Mouse (Mus musculus) hindbrain, embryonic 12.5 days (tissue): ENCODE data around the gene Grsf1. TPM values are rescaled to one million over a fixed set of nuclear protein-coding genes. Genes with fewer than 3 reads are reported as not detected.

Experiments used
- ATAC-seq: fragments of 200-750 bp; cut with Nextera tagmentation; 2 replicates; pipeline ENCODE4 v1.8.0; 2017; ENCODE audit warnings: moderate TSS enrichment; ENCODE audit not compliant: low FRiP score
- H3K27ac ChIP-seq: fragments of 300-500 bp; sonication (generic); 2 replicates; pipeline ENCODE4 v1.5.1; 2016; ENCODE audit warnings: mild to moderate bottlenecking
- H3K27me3 ChIP-seq: fragments of 300-500 bp; sonication (generic); 2 replicates; pipeline ENCODE4 v1.6.1; 2016; ENCODE audit warnings: mild to moderate bottlenecking
- H3K36me3 ChIP-seq: fragments of 300-500 bp; sonication (generic); 2 replicates; pipeline ENCODE4 v1.6.1; 2016; ENCODE audit warnings: mild to moderate bottlenecking
- H3K4me1 ChIP-seq: fragments of 300-500 bp; sonication (generic); 2 replicates; pipeline ENCODE4 v1.6.1; 2016
- H3K4me2 ChIP-seq: fragments of 300-500 bp; sonication (generic); replicated peaks from 2 replicates; pipeline ENCODE4 v1.6.1; 2016; ENCODE audit warnings: mild to moderate bottlenecking
- H3K4me3 ChIP-seq: fragments of 300-500 bp; sonication (generic); 2 replicates; pipeline ENCODE4 v1.5.1; 2016; ENCODE audit warnings: mild to moderate bottlenecking
- H3K9ac ChIP-seq: fragments of 300-500 bp; sonication (generic); 2 replicates; pipeline ENCODE4 v1.6.1; 2016; ENCODE audit warnings: mild to moderate bottlenecking, moderate library complexity
- H3K9me3 ChIP-seq: fragments of 300-500 bp; sonication (generic); replicated peaks from 2 replicates; pipeline ENCODE4 v1.6.1; 2016; ENCODE audit warnings: mild to moderate bottlenecking
- WGBS: fragments of 180-500 bp; shearing (Covaris S2); methylation state at CpG from one replicate; pipeline ENCODE4 v1.1.7; 2016; 5-methylcytosine and 5-hydroxymethylcytosine counted together
- polyA plus RNA-seq: library from polyadenylated mRNA; unstranded; fragments of >200 nt; fragmentation: Nextera tagmentation; extraction: Ambion mirVana; gene quantifications from 2 replicates; pipeline ENCODE4 v1.2.1, GENCODE M21; 2016

Gene Grsf1
- 88.6 and 88.9 TPM in 2 replicates for polyA plus RNA-seq

DNA sequence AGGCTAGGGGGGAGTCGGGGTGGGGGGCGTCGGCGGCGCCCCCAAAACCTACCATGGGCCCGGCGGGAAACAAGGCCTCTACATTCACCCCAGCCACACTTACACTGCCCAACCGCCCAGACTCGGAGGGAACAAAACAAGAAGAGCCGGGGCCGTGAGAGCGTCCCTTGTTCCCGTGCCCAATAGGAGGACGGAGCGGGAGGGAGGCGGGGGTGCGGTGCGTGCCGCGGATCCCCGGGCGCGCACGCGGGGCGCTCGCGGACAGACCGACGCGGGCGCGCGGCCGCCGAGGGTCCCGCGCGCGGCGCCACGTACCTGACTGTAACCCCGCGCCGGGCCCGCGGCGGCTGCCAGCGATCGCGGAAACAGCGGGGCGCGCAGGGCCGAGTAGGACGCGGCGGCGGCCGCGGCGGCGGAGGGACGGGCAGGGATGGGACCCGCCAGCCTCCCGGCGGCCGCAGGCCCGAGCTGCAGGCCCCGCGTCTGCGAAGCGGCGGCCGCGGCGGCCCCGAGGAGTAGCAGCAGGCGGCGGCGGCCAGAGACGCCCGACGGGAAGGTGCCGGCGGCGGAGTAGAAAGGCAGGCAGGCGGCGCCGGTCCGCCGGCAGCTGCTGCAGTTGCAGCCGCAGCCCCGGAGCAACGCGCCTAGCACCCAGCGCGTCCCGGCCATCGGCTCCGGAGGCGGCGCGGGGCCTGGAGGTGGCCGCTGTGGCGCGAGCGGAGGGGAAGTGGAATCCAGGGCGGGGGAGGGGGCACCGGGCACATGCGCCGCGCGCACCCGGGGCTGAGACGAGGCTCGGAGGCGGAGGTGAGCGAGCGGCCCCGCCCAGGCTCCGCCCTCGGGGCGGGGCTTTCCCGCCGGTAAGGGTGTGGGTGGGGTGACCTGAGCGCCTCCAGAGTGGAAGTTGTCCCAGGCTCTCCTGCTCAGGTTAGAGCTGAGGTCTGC is at the start of gene Grsf1:
TSS of gene Grsf1 (minus strand) at position 729 of the 945 bp plus-strand sequence.
- H3K4me3 ChIP-seq, result peak within 1 kb of the TSS; percentile 96
- peak; percentile 94 for ATAC-seq
- no peaks in the 10 kb centered on the region for H3K9me3 ChIP-seq
- peak within 1 kb of the TSS; percentile 73 for H3K4me2 ChIP-seq
- peaks cover 17% of the 10 kb centered on the region for H3K4me1 ChIP-seq
- no peaks in the 10 kb centered on the region for H3K27me3 ChIP-seq
- peak within 1 kb of the TSS; percentile 99 for H3K27ac ChIP-seq
- peak within 1 kb of the TSS; percentile 99 for H3K9ac ChIP-seq
- peaks cover 16% of the 10 kb centered on the region for H3K36me3 ChIP-seq
- WGBS, result under 1% methylated on average over 101 of the region's 127 CpGs

- ATAC-seq, result no peak
- Histone ChIP-seq H3K4me1 (peaks cover 24% of the 10 kb centered on the region), H3K9ac (no peak overlapping the region), H3K4me2 (no peak overlapping the region), H3K27me3 (no peaks in the 10 kb centered on the region), H3K4me3 (no peak overlapping the region), H3K9me3 (no peaks in the 10 kb centered on the region), H3K27ac (no peak overlapping the region), H3K36me3 (no peaks in the 10 kb centered on the region)
- WGBS, result 71% methylated on average over 3 of the region's 3 CpGs
Measured at GRCm38 (mm10) chr5:88724030-88724429, 48.1 kb upstream of the Grsf1 start.

GRCm38 (mm10) chr5:88722213-88722600 is 46.2 kb upstream of the Grsf1 start:
- ATAC-seq, result no peak
- H3K27ac ChIP-seq, result no peak overlapping the region

DNA sequence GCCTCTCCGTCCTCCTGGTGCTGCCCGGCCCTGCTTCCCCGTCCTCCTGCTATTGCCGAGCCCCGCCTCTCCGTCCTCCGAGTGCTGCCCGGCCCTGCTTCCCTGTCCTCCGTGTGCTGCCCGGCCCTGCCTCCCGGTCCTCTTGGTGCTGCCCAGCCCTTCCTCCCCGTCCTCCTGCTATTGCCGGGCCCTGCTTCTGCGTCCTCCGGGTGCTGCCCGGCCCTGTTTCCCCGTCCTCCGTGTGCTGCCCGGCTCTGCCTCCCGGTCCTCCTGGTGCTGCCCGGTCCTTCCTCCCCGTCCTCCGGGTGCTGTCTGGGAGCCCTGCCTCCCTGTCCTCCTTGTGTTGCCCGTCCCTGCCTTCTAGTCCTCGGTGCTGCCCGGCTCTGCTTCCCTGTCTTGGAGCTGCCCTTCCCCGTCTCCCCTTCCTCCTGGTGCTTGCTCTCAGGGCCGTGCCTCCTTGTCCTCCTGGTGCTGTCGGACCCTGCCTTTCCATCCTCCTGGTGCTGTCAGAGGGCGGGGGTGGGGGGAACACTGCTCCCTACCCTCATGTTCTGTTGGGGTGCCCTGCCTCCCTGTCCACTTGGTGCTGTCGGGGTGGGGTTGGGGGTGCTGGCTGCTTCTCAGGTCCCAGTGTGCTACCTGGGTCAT is 45.7 kb upstream of the Grsf1 start:
- Histone ChIP-seq H3K9me3 (no peaks in the 10 kb centered on the region), H3K27me3 (no peaks in the 10 kb centered on the region), H3K9ac (peak overlapping the region; percentile 99), H3K4me3 (peak overlapping the region; percentile 100), H3K36me3 (no peaks in the 10 kb centered on the region), H3K4me1 (peaks cover 24% of the 10 kb centered on the region), H3K27ac (peak overlapping the region; percentile 93), H3K4me2 (peak overlapping the region; percentile 89)
- 2% methylated on average over 31 of the region's 31 CpGs for WGBS
- ATAC-seq, result peak; percentile 23

More at GRCm38 (mm10) chr5:88722213-88722600, 46.2 kb upstream of the Grsf1 start:
- Histone ChIP-seq H3K4me2 (peak overlapping the region; percentile 89), H3K4me3 (peak overlapping the region; percentile 100), H3K9me3 (no peaks in the 10 kb centered on the region), H3K27me3 (no peaks in the 10 kb centered on the region), H3K9ac (peak overlapping the region; percentile 99), H3K4me1 (peaks cover 24% of the 10 kb centered on the region), H3K36me3 (no peaks in the 10 kb centered on the region)
- 30% methylated on average over 4 of the region's 4 CpGs for WGBS

- no peaks in the 10 kb centered on the region for H3K9me3 ChIP-seq
- WGBS, result under 1% methylated on average over 38 of the region's 38 CpGs
Measured at GRCm38 (mm10) chr5:88721003-88721475, 45.1 kb upstream of the Grsf1 start.

GRCm38 (mm10) chr5:88720116-88721002 is 44.4 kb upstream of the Grsf1 start, which contains the start of gene Mob1b:
Mob1b (plus strand) TSS chr5:88720855.
- peak within 1 kb of the TSS; percentile 93 for H3K27ac ChIP-seq
- peak within 1 kb of the TSS; percentile 89 for H3K4me2 ChIP-seq
- WGBS, result under 1% methylated on average over 52 of the region's 54 CpGs
- peaks cover 24% of the 10 kb centered on the region for H3K4me1 ChIP-seq
- H3K36me3 ChIP-seq, result no peaks in the 10 kb centered on the region
- H3K4me3 ChIP-seq, result peak within 1 kb of the TSS; percentile 100
- ATAC-seq, result peak; percentile 97
- H3K27me3 ChIP-seq, result no peaks in the 10 kb centered on the region
- H3K9ac ChIP-seq, result peak within 1 kb of the TSS; percentile 99
- H3K9me3 ChIP-seq, result no peaks in the 10 kb centered on the region

More at GRCm38 (mm10) chr5:88721003-88721475, 45.1 kb upstream of the Grsf1 start:
- no peaks in the 10 kb centered on the region for H3K27me3 ChIP-seq
- H3K4me1 ChIP-seq, result peaks cover 24% of the 10 kb centered on the region
- H3K4me2 ChIP-seq, result peak overlapping the region; percentile 89
- H3K9ac ChIP-seq, result peak overlapping the region; percentile 99
- peak overlapping the region; percentile 93 for H3K27ac ChIP-seq
- no peaks in the 10 kb centered on the region for H3K36me3 ChIP-seq
- H3K4me3 ChIP-seq, result peak overlapping the region; percentile 100
- ATAC-seq, result peak; percentile 81

DNA sequence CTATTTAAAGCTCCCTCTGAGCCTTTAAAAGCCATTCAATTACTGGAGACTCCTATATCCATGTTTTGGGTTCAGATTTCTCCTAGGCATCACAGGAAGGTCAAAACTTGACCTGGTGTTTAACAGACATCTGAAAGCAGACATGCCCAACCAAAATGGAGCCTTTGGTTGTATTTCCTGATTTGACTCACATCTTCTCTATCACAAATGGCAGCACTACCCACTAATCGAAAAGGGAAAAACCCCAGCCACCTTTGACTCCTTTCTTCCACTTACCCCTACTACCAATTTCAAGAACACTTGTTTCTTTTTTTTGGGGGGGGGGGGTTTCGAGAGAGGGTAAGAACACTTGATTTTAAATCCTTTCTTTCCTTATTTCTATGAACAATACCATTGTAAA is 41.0 kb upstream of the Grsf1 start:
- Histone ChIP-seq H3K36me3 (no peaks in the 10 kb centered on the region), H3K27ac (no peak overlapping the region), H3K27me3 (no peaks in the 10 kb centered on the region), H3K9me3 (no peaks in the 10 kb centered on the region), H3K4me3 (no peak overlapping the region), H3K9ac (no peak overlapping the region), H3K4me2 (no peak overlapping the region), H3K4me1 (peaks cover 6% of the 10 kb centered on the region)
- ATAC-seq, result no peak
- 87% methylated on average over 2 of the region's 2 CpGs for WGBS

GRCm38 (mm10) chr5:88712328-88712727 is 36.4 kb upstream of the Grsf1 start:
- H3K4me3 ChIP-seq, result no peak overlapping the region
- WGBS, result 76% methylated on average over 6 of the region's 6 CpGs
- no peak overlapping the region for H3K9ac ChIP-seq
- no peak overlapping the region for H3K27ac ChIP-seq
- no peak overlapping the region for H3K4me2 ChIP-seq
- no peaks in the 10 kb centered on the region for H3K9me3 ChIP-seq
- no peaks in the 10 kb centered on the region for H3K36me3 ChIP-seq
- H3K27me3 ChIP-seq, result no peaks in the 10 kb centered on the region
- H3K4me1 ChIP-seq, result no peaks in the 10 kb centered on the region
- ATAC-seq, result no peak

GRCm38 (mm10) chr5:88711618-88712224 is 35.8 kb upstream of the Grsf1 start:
- Histone ChIP-seq H3K4me1 (no peaks in the 10 kb centered on the region), H3K4me3 (no peak overlapping the region), H3K27me3 (no peaks in the 10 kb centered on the region), H3K4me2 (no peak overlapping the region), H3K27ac (no peak overlapping the region), H3K9me3 (no peaks in the 10 kb centered on the region), H3K36me3 (no peaks in the 10 kb centered on the region), H3K9ac (no peak overlapping the region)
- ATAC-seq, result no peak
- WGBS, result 36% methylated on average over 10 of the region's 10 CpGs

DNA sequence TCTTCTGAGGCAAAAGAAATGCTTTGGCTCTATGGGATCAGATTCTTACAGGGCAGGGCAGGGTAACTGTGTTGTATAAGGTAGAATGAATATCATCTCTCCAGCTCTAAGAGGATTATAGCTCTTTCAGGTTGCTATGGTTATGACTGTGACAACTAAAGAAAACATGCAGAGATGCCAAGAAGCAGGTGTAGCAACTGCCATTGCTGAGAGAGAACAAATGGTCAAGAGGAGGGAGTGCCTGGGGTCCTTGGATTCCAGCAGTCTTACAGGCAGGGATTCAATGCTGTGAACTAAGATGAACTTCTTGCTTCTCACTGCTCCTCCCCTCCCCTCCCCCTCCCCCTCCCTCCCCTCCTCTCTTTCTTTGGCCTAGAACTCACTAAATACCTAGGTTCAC is 35.2 kb upstream of the Grsf1 start:
- Histone ChIP-seq H3K27ac (no peak overlapping the region), H3K4me3 (no peak overlapping the region), H3K9ac (no peak overlapping the region), H3K9me3 (no peaks in the 10 kb centered on the region), H3K27me3 (no peaks in the 10 kb centered on the region), H3K4me1 (no peaks in the 10 kb centered on the region), H3K4me2 (no peak overlapping the region), H3K36me3 (no peaks in the 10 kb centered on the region)
- ATAC-seq, result no peak

DNA sequence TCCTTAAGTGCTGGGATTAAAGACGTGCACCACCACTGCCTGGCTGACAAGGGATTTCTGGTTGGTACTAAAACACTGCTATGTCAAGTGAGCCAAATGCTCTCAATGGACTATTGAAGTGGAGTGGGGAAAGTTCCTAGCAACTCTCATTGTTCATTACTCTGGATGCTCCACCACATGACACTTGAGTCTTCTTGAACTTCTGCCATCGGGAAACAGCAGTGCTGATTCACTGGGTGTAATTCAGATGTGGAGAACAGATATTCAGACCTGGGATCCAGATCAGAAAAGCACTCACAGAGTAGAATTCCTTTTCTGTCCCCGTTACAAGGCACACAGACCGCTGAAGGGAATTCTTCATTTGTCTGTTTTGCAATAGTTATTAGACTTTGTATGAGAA is 27.6 kb upstream of the Grsf1 start:
- Histone ChIP-seq H3K4me3 (no peak overlapping the region), H3K4me1 (no peaks in the 10 kb centered on the region), H3K9me3 (peaks cover 3% of the 10 kb centered on the region; the same call in 1 of the 2 replicates), H3K27me3 (no peaks in the 10 kb centered on the region), H3K27ac (no peak overlapping the region), H3K9ac (no peak overlapping the region), H3K36me3 (no peaks in the 10 kb centered on the region), H3K4me2 (no peak overlapping the region)
- WGBS, result 88% methylated on average over 4 of the region's 4 CpGs
- no peak for ATAC-seq
